Mouse (Mus musculus): ENCODE results near the gene Myl6. TPM values are rescaled to one million over a fixed set of nuclear protein-coding genes. Genes with fewer than 3 reads are reported as not detected.
A peak's percentile ranks its signal among the peaks of the same experiment; 100 is the strongest.

Myl6 gene
- polyA plus RNA-seq, 2 experiments: 506 to 654 TPM

DNA sequence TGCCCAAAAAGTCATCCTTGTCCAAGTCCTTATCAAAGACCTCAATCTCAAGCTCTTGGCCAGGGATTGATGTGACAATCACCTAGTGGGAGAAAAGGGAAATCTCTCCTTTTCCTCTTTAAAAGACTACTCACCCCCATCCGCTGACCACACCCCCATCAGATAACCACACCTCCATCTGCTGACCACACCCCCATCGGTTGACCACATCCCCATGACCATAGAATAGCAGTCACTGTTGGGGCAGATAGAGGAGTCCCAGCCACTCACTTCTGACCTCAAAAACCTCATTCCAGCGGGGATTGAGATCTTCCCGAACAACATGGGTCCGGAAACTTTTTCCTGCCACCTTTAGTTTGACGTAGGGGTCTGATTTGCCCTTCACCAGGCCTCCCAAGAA, 22.7 kb upstream of the Myl6 start:
- Histone ChIP-seq H3K9me3 (ENCODE audit: control insufficient read depth, low read length) (no peaks in the 10 kb centered on the region), H3K27me3 (ENCODE audit: control insufficient read depth, insufficient read depth, low read length) (no peaks in the 10 kb centered on the region), H3K27ac (no peak overlapping the region), H3K4me2 (ENCODE audit: low read depth) (no peak overlapping the region), H3K9ac (replicated peaks) (no peak overlapping the region), H3K4me3 (ENCODE audit: insufficient read depth in 1 of 2, low read depth in 2 of 2, low read length in 2 of 2) (no peak overlapping the region), H3K4me1 (replicated peaks; ENCODE audit: control insufficient read depth in 2 of 2, insufficient read depth in 2 of 2, low read length in 1 of 2) (peaks cover 0 to 18% of the 10 kb centered on the region in 2 experiments; a peak in 3 of 4 replicates), H3K36me3 (replicated peaks; ENCODE audit: control insufficient read depth, insufficient read depth, low read depth) (peaks cover 4% of the 10 kb centered on the region; the same call in 1 of the 2 replicates)
- ATAC-seq (ENCODE audit: insufficient read depth) (no peak), DNase-seq (ENCODE audit: low read depth in 3 of 3, low spot score in 3 of 3) (no peak)
- TF ChIP-seq CTCF (IDR thresholded peaks at IDR 0.05; ENCODE audit: low read depth): no peak
- no peak for TF ChIP-seq EP300 (IDR thresholded peaks at IDR 0.05; ENCODE audit: low read depth)
- 12% methylated on average over 6 of the region's 6 CpGs for WGBS (ENCODE audit: insufficient replicate concordance)

GRCm38 (mm10) chr10:128516029-128516428, 22.1 kb upstream of the Myl6 start:
- no peak for TF ChIP-seq EP300 (IDR thresholded peaks at IDR 0.05; ENCODE audit: low read depth)
- no peak for TF ChIP-seq CTCF (IDR thresholded peaks at IDR 0.05; ENCODE audit: low read depth)
- Histone ChIP-seq H3K4me3 (ENCODE audit: insufficient read depth in 1 of 2, low read depth in 2 of 2, low read length in 2 of 2) (no peak overlapping the region), H3K36me3 (replicated peaks; ENCODE audit: control insufficient read depth, insufficient read depth, low read depth) (peaks cover 4% of the 10 kb centered on the region; the same call in 1 of the 2 replicates), H3K27ac (no peak overlapping the region), H3K27me3 (ENCODE audit: control insufficient read depth, insufficient read depth, low read length) (no peaks in the 10 kb centered on the region), H3K9ac (replicated peaks) (no peak overlapping the region), H3K4me1 (replicated peaks; ENCODE audit: control insufficient read depth in 2 of 2, insufficient read depth in 2 of 2, low read length in 1 of 2) (peaks cover 3 to 22% of the 10 kb centered on the region in 2 experiments; a peak in 3 of 4 replicates), H3K4me2 (ENCODE audit: low read depth) (no peak overlapping the region), H3K9me3 (ENCODE audit: control insufficient read depth, low read length) (no peaks in the 10 kb centered on the region)
- DNase-seq (ENCODE audit: low read depth in 3 of 3, low spot score in 3 of 3): no peak
- ATAC-seq (ENCODE audit: insufficient read depth): peak; percentile 16; the same call in 1 of the 2 replicates
- WGBS (ENCODE audit: insufficient replicate concordance): 70% methylated on average over 20 of the region's 20 CpGs

DNA sequence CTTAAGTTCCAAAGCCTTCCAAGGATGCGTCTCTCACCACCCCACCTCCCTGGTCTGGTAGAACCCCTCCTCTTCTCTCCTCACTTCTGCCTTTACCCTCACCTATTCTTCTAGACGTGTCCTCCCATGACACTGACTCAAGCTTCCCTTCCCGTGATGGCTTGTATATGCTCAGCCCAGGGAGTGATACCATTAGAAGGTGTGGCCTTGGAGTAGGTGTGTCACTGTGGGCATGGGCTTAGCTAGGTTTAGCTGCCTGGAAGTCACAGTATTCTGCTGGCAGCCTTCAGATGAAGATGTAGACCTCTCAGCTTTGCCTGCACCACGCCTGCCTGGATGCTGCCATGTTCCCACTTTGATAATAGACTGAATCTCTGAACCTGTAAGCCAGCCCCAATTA, 21.1 kb upstream of the Myl6 start:
- ATAC-seq (ENCODE audit: insufficient read depth) (no peak), DNase-seq (ENCODE audit: low read depth in 3 of 3, low spot score in 3 of 3) (no peak)
- WGBS (ENCODE audit: insufficient replicate concordance): 57% methylated on average over 4 of the region's 4 CpGs
- Histone ChIP-seq H3K4me3 (ENCODE audit: insufficient read depth in 1 of 2, low read depth in 2 of 2, low read length in 2 of 2) (no peak overlapping the region), H3K27ac (no peak overlapping the region), H3K36me3 (replicated peaks; ENCODE audit: control insufficient read depth, insufficient read depth, low read depth) (peaks cover 4% of the 10 kb centered on the region; the same call in 1 of the 2 replicates), H3K4me2 (ENCODE audit: low read depth) (no peak overlapping the region), H3K9me3 (ENCODE audit: control insufficient read depth, low read length) (no peaks in the 10 kb centered on the region), H3K9ac (replicated peaks) (no peak overlapping the region), H3K27me3 (ENCODE audit: control insufficient read depth, insufficient read depth, low read length) (no peaks in the 10 kb centered on the region), H3K4me1 (replicated peaks; ENCODE audit: control insufficient read depth in 2 of 2, insufficient read depth in 2 of 2, low read length in 1 of 2) (peaks cover 3 to 27% of the 10 kb centered on the region in 2 experiments; a peak in 3 of 4 replicates)
- TF ChIP-seq CTCF (IDR thresholded peaks at IDR 0.05; ENCODE audit: low read depth) (no peak), EP300 (IDR thresholded peaks at IDR 0.05; ENCODE audit: low read depth) (no peak)

- no peak for TF ChIP-seq EP300 (IDR thresholded peaks at IDR 0.05; ENCODE audit: low read depth)
- TF ChIP-seq CTCF (IDR thresholded peaks at IDR 0.05; ENCODE audit: low read depth): no peak
Measured at GRCm38 (mm10) chr10:128511761-128512160, 17.8 kb upstream of the Myl6 start.

GRCm38 (mm10) chr10:128511189-128511588, 17.2 kb upstream of the Myl6 start:
- H3K27me3 ChIP-seq (ENCODE audit: control insufficient read depth, insufficient read depth, low read length): no peaks in the 10 kb centered on the region
- no peak overlapping the region for H3K4me3 ChIP-seq (ENCODE audit: insufficient read depth in 1 of 2, low read depth in 2 of 2, low read length in 2 of 2)
- no peaks in the 10 kb centered on the region; the same call in 1 of the 2 replicates for H3K36me3 ChIP-seq (replicated peaks; ENCODE audit: control insufficient read depth, insufficient read depth, low read depth)
- no peaks in the 10 kb centered on the region for H3K9me3 ChIP-seq (ENCODE audit: control insufficient read depth, low read length)
- no peak overlapping the region for H3K9ac ChIP-seq (replicated peaks)
- H3K27ac ChIP-seq: no peak overlapping the region
- WGBS (ENCODE audit: insufficient replicate concordance): 66% methylated on average over 9 of the region's 9 CpGs
- ATAC-seq (ENCODE audit: insufficient read depth) (peak; percentile 37; the same call in 1 of the 2 replicates), DNase-seq (ENCODE audit: low read depth in 3 of 3, low spot score in 3 of 3) (no peak)
- H3K4me1 ChIP-seq (replicated peaks; ENCODE audit: control insufficient read depth in 2 of 2, insufficient read depth in 2 of 2, low read length in 1 of 2): peaks cover 3 to 15% of the 10 kb centered on the region in 2 experiments; a peak in 3 of 4 replicates
- H3K4me2 ChIP-seq (ENCODE audit: low read depth): no peak overlapping the region
- TF ChIP-seq CTCF (IDR thresholded peaks at IDR 0.05; ENCODE audit: low read depth) (no peak), EP300 (IDR thresholded peaks at IDR 0.05; ENCODE audit: low read depth) (no peak)

More at GRCm38 (mm10) chr10:128511761-128512160, 17.8 kb upstream of the Myl6 start:
- no peak overlapping the region for H3K27ac ChIP-seq
- 86% methylated on average over 12 of the region's 12 CpGs for WGBS (ENCODE audit: insufficient replicate concordance)
- H3K9ac ChIP-seq (replicated peaks): no peak overlapping the region
- DNase-seq (ENCODE audit: low read depth in 3 of 3, low spot score in 3 of 3) (no peak), ATAC-seq (ENCODE audit: insufficient read depth) (no peak)
- H3K4me1 ChIP-seq (replicated peaks; ENCODE audit: control insufficient read depth in 2 of 2, insufficient read depth in 2 of 2, low read length in 1 of 2): peaks cover 3 to 21% of the 10 kb centered on the region in 2 experiments; a peak in 3 of 4 replicates
- no peaks in the 10 kb centered on the region; the same call in 1 of the 2 replicates for H3K36me3 ChIP-seq (replicated peaks; ENCODE audit: control insufficient read depth, insufficient read depth, low read depth)
- H3K27me3 ChIP-seq (ENCODE audit: control insufficient read depth, insufficient read depth, low read length): no peaks in the 10 kb centered on the region
- no peak overlapping the region for H3K4me2 ChIP-seq (ENCODE audit: low read depth)
- no peak overlapping the region for H3K4me3 ChIP-seq (ENCODE audit: insufficient read depth in 1 of 2, low read depth in 2 of 2, low read length in 2 of 2)
- H3K9me3 ChIP-seq (ENCODE audit: control insufficient read depth, low read length): no peaks in the 10 kb centered on the region

Measured in liver, embryonic 14.5 days (tissue).